ENCODE assay signal across 17 mouse cellular contexts in the genomic region with DNA sequence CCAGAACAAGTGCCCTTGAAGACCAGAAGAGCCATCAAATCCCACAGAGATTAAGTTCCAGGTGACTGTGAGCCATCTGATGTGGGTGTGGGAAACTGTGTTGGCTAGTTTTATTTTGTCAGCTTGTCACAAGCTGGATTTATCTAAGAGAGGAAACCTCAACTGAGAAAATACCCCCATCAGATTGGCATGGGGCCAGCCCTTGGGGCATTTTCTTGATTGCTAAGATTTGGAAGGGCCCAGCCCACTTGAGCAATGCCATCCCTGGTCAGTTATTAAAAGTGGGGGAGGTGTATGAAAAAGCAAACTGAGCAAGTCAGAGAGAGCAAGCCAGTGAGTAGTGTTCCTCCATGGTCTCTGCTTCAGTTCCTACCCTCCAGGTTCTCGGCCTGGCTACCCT. TPM values are rescaled to one million over a fixed set of nuclear protein-coding genes. Genes with fewer than 3 reads are reported as not detected.
A peak's percentile ranks its signal among the peaks of the same experiment; 100 is the strongest.
DNase-seq lines count a peak whose midpoint lies in the region; ATAC-seq and TF ChIP-seq lines count a peak whose summit lies in the region.
"Had no signal": no experiment of that assay in that cellular context is flagged by ENCODE, and none has a peak within 500 bp of the region (broad histone marks: within the 10 kb centered on the region; RNA-seq: fewer than 3 reads in every experiment).

No protein-coding gene starts in this region.

- 77% methylated on average over 1 of the region's 1 CpGs for WGBS in hindbrain, embryonic 12.5 days
- WGBS in hindbrain, embryonic 14.5 days: 75% methylated on average over 1 of the region's 1 CpGs
- 33% methylated on average over 1 of the region's 1 CpGs for WGBS in lung, postnatal 0 days

- no peak overlapping the region for H3K27ac ChIP-seq in hindbrain, embryonic 12.5 days
- no peak overlapping the region for H3K27ac ChIP-seq in hindbrain, embryonic 14.5 days
- H3K27ac ChIP-seq in lung, postnatal 0 days (ENCODE audit: low read length): no peak overlapping the region
- H3K27ac ChIP-seq: embryonic facial prominence, embryonic 10.5 days; heart, adult 2 months; heart, embryonic 15.5 days; intestine, embryonic 15.5 days; macrophage; neural tube, embryonic 12.5 days had no signal

- no peaks in the 10 kb centered on the region for H3K36me3 ChIP-seq in hindbrain, embryonic 12.5 days
- H3K36me3 ChIP-seq in hindbrain, embryonic 14.5 days (replicated peaks; ENCODE audit: control insufficient read depth, insufficient read depth): no peaks in the 10 kb centered on the region
- no peaks in the 10 kb centered on the region for H3K36me3 ChIP-seq in lung, postnatal 0 days (ENCODE audit: insufficient read depth, low read length)
- H3K36me3 ChIP-seq: embryonic facial prominence, embryonic 10.5 days; heart, embryonic 15.5 days; intestine, embryonic 15.5 days; neural tube, embryonic 12.5 days had no signal

- CTCF ChIA-PET in Patski (lab: Charles Lee): interaction anchor here (0.8 kb wide), 1 partner anchor 21 kb away, joined by 3 read pairs; no protein-coding TSS in a partner anchor

- H3K9ac ChIP-seq in hindbrain, embryonic 12.5 days: no peak overlapping the region
- no peak overlapping the region for H3K9ac ChIP-seq in hindbrain, embryonic 14.5 days
- no peak overlapping the region for H3K9ac ChIP-seq in lung, postnatal 0 days (replicated peaks; ENCODE audit: low read depth)
- H3K9ac ChIP-seq: heart, embryonic 15.5 days; intestine, embryonic 15.5 days; liver, postnatal 0 days; neural tube, embryonic 12.5 days had no signal

- H3K4me1 ChIP-seq in hindbrain, embryonic 12.5 days: peaks cover 7% of the 10 kb centered on the region
- peaks cover 9% of the 10 kb centered on the region for H3K4me1 ChIP-seq in hindbrain, embryonic 14.5 days (replicated peaks; ENCODE audit: control insufficient read depth, insufficient read depth, low read length)
- H3K4me1 ChIP-seq in lung, postnatal 0 days (ENCODE audit: insufficient read depth, low read depth, low read length): peaks cover 6% of the 10 kb centered on the region; the same call in 1 of the 2 replicates

- TF ChIP-seq CTCF in lung, postnatal 0 days (IDR thresholded peaks at IDR 0.05): no peak
- no peak for TF ChIP-seq CTCF in Patski (IDR thresholded peaks at IDR 0.05)

- no peak overlapping the region for H3K4me3 ChIP-seq in hindbrain, embryonic 12.5 days
- no peak overlapping the region for H3K4me3 ChIP-seq in hindbrain, embryonic 14.5 days (replicated peaks; ENCODE audit: low read length)
- no peak overlapping the region for H3K4me3 ChIP-seq in lung, postnatal 0 days (ENCODE audit: low read depth, low read length)
- H3K4me3 ChIP-seq: embryonic facial prominence, embryonic 10.5 days; heart, adult 2 months; heart, embryonic 15.5 days; intestine, embryonic 15.5 days; neural tube, embryonic 12.5 days had no signal

- TF ChIP-seq EP300 in lung, postnatal 0 days (IDR thresholded peaks at IDR 0.05): no peak

- in situ Hi-C loops in Patski (cut with MboI; ENCODE audit: low pct_unique_long_range_greater_than_20kb): no loop called here

- DNase-seq in hindbrain, embryonic 14.5 days (ENCODE audit: low spot score): no peak
- DNase-seq in lung, postnatal 14 days: peak; percentile 52
- no peak for DNase-seq in lung, postnatal 0 days (ENCODE audit: low spot score)
- DNase-seq in 3T3-L1 (ENCODE audit: low read depth, low spot score) (peak; percentile 55), Patski (ENCODE audit: low read depth, low spot score) (peak; percentile 96)
- DNase-seq in adrenal gland, adult 8-10 months: no peak
- DNase-seq in left cerebral cortex, postnatal 25 days (ENCODE audit: low spot score in 2 of 2): no peak
- DNase-seq: liver; liver, postnatal 0 days; thymus, postnatal 4 days had no signal

- POLR2A ChIA-PET in Patski (lab: Charles Lee): no interaction called here

- no peaks in the 10 kb centered on the region for H3K27me3 ChIP-seq in hindbrain, embryonic 12.5 days
- H3K27me3 ChIP-seq in hindbrain, embryonic 14.5 days (ENCODE audit: control insufficient read depth, insufficient read depth, low read length): no peaks in the 10 kb centered on the region
- no peaks in the 10 kb centered on the region for H3K27me3 ChIP-seq in lung, postnatal 0 days (replicated peaks; ENCODE audit: insufficient read depth, low read length)
- H3K27me3 ChIP-seq in Patski: no peaks in the 10 kb centered on the region
- H3K27me3 ChIP-seq: heart, embryonic 15.5 days; intestine, embryonic 15.5 days; neural tube, embryonic 12.5 days had no signal

- intact Hi-C loops in left cerebral cortex, postnatal 25 days (cut with DNase I): no loop called here

- no peaks in the 10 kb centered on the region for H3K9me3 ChIP-seq in hindbrain, embryonic 12.5 days (replicated peaks)
- no peaks in the 10 kb centered on the region for H3K9me3 ChIP-seq in hindbrain, embryonic 14.5 days (ENCODE audit: control insufficient read depth, low read length)
- H3K9me3 ChIP-seq in lung, postnatal 0 days (ENCODE audit: low read length): no peaks in the 10 kb centered on the region
- H3K9me3 ChIP-seq: embryonic facial prominence, embryonic 10.5 days; heart, embryonic 15.5 days; intestine, embryonic 15.5 days; neural tube, embryonic 12.5 days had no signal

- ATAC-seq in hindbrain, embryonic 12.5 days (ENCODE audit: low FRiP score): 0 out of 2 replicates have a peak, but pooled peaks have one; percentile 26
- ATAC-seq in hindbrain, embryonic 14.5 days (ENCODE audit: low FRiP score): no peak
- no peak for ATAC-seq in lung, postnatal 0 days
- peak; percentile 63 for ATAC-seq in Patski

- H3K4me2 ChIP-seq in hindbrain, embryonic 12.5 days (replicated peaks): no peak overlapping the region
- H3K4me2 ChIP-seq in hindbrain, embryonic 14.5 days (replicated peaks): no peak overlapping the region
- no peak overlapping the region for H3K4me2 ChIP-seq in lung, postnatal 0 days (replicated peaks; ENCODE audit: low read depth, low read length)
- H3K4me2 ChIP-seq: heart, embryonic 15.5 days; intestine, embryonic 15.5 days; neural tube, embryonic 12.5 days had no signal

RNA-seq across cellular contexts. Expression of a gene that starts 3.2 kb away (rescaled TPM):
- polyA plus RNA-seq in hindbrain, embryonic 12.5 days (2016; fragmentation: Nextera tagmentation; extraction: Ambion mirVana): 14.9 and 15.8 TPM in 2 replicates
- 27.1 and 27.4 TPM in 2 replicates for polyA plus RNA-seq in hindbrain, embryonic 14.5 days (2014; fragmentation: Nextera tagmentation; extraction: Ambion mirVana)
- polyA plus RNA-seq in lung, postnatal 0 days (2015; fragmentation: Nextera tagmentation; extraction: Ambion mirVana): 33.1 and 43.4 TPM in 2 replicates
- polyA plus RNA-seq in Patski (2021): 67.8 TPM
- total RNA-seq in adrenal gland, adult 8-10 months (2022): 10 to 100 TPM; 15.1 to 32.7 (median 18.5) TPM
- total RNA-seq in left cerebral cortex, postnatal 25 days (2021): 10 to 100 TPM; 20.0 to 26.1 TPM

RNA-seq across cellular contexts. Expression of a gene that starts 36.9 kb away (rescaled TPM):
- polyA plus RNA-seq in hindbrain, embryonic 12.5 days (2016; fragmentation: Nextera tagmentation; extraction: Ambion mirVana): 9.0 and 10.3 TPM in 2 replicates
- polyA plus RNA-seq in hindbrain, embryonic 14.5 days (2014; fragmentation: Nextera tagmentation; extraction: Ambion mirVana): 9.5 and 11.7 TPM in 2 replicates
- polyA plus RNA-seq in lung, postnatal 0 days (2015; fragmentation: Nextera tagmentation; extraction: Ambion mirVana): 8.6 and 9.1 TPM in 2 replicates
- 22.5 TPM for polyA plus RNA-seq in Patski (2021)
- 10 to 100 TPM; 18.2 to 42.9 (median 31.6) TPM for total RNA-seq in adrenal gland, adult 8-10 months (2022)
- total RNA-seq in left cerebral cortex, postnatal 25 days (2021): 1 to 10 TPM; 2.1 to 2.7 TPM

Comparison
In these comparisons a context has a peak if more than half of its experiments do, and no peak if none do; other contexts are left out.
1. ATAC-seq: peak in hindbrain, embryonic 12.5 days (single experiment) and Patski (single experiment); none in hindbrain, embryonic 14.5 days (single experiment) and lung, postnatal 0 days (single experiment).
2. DNase-seq: peak in lung, postnatal 14 days (single experiment), 3T3-L1 (single experiment) and Patski (single experiment); none in hindbrain, embryonic 14.5 days (single experiment), lung, postnatal 0 days (single experiment), adrenal gland, adult 8-10 months (single experiment) and left cerebral cortex, postnatal 25 days (0 of 2).